Mouse (Mus musculus): ENCODE data around the gene Lsm2. TPM values are rescaled to one million over a fixed set of nuclear protein-coding genes. Genes with fewer than 3 reads are reported as not detected.
"Not testable (repeated sequence)": the region's sequence is repeated elsewhere in the genome, so short reads cannot be mapped to it uniquely, and the experiment has no call there.

Gene Lsm2
- total RNA-seq, 2 experiments from 2014 or later: 79.7 to 281 TPM

DNA sequence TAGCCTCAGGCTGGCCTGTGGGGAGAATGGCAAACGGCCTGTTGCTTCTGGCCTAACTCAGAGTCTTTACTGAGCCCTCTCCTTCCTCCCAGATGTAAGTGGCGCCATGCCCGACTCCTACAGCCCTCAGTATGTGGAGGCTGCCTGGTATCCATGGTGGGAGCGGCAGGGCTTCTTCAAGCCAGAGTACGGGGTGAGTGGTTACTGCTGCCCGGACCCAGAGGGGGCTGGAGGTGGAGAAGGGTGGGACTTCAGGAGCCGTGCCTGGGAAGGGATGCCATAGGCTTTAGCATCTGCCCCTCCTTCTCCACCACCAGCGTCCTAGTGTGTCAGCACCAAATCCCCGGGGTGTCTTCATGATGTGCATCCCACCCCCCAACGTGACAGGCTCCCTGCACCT is 23.5 kb downstream of the Lsm2 start:
- ATAC-seq (replicated peaks; ENCODE audit: low FRiP score, low TSS enrichment, poor library complexity, severe bottlenecking): no peak

- not testable (repeated sequence) for ATAC-seq (replicated peaks; ENCODE audit: low FRiP score, low TSS enrichment, poor library complexity, severe bottlenecking)
Observed at GRCm38 (mm10) chr17:35005902-35006301, 24.2 kb downstream of the Lsm2 start.

DNA sequence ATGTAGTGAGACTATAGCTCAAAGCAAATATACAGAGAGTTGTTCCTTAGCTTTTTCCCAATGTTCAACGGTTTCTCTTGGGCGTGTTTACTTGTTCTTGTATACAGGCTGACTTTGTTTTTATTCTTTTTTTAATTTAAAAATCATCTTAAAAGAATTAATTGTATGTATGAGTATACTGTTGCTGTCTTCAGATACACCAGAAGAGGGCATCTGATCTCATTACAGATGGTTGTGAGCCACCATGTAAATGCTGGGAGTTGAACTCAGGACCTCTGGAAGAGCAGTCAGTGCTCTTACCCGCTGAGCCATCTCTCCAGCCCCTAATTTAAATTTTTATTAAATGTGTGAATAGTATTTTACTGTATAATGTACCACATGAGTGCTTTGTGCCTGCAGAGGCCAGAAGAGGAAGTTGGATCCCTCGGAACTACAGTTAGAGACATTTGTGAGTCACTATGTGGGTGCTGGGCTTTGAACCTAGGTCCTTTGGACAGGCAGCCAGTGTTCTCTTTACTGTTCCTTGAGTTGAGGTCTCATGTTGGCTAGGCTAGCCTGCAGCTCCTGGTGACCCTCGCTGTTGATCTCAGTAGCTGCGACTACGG is 25.8 kb downstream of the Lsm2 start:
- no peak for ATAC-seq (replicated peaks; ENCODE audit: low FRiP score, low TSS enrichment, poor library complexity, severe bottlenecking)

GRCm38 (mm10) chr17:35009586-35009985 is 27.9 kb downstream of the Lsm2 start:
- ATAC-seq (replicated peaks; ENCODE audit: low FRiP score, low TSS enrichment, poor library complexity, severe bottlenecking): no peak

DNA sequence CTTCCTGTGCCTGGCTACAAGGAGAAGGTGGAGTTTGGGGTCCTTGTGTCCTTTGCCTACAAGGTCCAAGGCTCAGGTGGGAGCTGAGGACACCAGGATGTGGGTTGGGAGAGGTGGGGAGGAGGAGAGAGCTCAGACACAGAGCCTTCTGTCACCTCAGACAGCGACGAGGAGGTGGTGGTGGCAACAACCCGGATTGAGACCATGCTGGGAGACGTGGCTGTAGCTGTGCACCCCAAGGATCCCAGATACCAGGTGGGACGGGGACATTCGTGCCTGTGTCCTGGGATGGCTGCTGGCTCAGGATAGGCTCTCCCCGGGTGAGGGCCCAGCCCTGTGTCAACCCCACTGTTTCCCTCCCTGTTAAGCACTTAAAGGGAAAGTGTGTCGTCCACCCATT is 29.8 kb downstream of the Lsm2 start:
- ATAC-seq (replicated peaks; ENCODE audit: low FRiP score, low TSS enrichment, poor library complexity, severe bottlenecking): no peak

DNA sequence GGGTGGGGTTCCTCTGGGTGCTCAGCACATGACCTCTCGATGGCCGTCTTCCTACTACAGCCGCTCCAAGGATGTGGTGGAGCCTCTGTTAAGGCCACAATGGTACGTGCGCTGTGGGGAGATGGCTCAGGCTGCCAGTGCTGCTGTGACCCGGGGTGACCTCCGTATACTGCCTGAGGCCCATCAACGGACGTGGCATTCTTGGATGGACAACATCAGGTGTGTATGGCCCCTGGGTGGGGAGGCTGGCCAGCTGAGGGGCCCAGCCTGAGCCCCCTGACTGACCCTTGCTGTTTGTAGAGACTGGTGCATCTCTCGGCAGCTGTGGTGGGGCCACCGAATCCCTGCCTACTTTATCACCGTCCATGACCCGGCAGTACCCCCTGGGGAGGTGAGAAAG is 30.8 kb downstream of the Lsm2 start:
- no peak for ATAC-seq (replicated peaks; ENCODE audit: low FRiP score, low TSS enrichment, poor library complexity, severe bottlenecking)

GRCm38 (mm10) chr17:35013221-35013620 is 31.6 kb downstream of the Lsm2 start:
- ATAC-seq (replicated peaks; ENCODE audit: low FRiP score, low TSS enrichment, poor library complexity, severe bottlenecking): no peak

DNA sequence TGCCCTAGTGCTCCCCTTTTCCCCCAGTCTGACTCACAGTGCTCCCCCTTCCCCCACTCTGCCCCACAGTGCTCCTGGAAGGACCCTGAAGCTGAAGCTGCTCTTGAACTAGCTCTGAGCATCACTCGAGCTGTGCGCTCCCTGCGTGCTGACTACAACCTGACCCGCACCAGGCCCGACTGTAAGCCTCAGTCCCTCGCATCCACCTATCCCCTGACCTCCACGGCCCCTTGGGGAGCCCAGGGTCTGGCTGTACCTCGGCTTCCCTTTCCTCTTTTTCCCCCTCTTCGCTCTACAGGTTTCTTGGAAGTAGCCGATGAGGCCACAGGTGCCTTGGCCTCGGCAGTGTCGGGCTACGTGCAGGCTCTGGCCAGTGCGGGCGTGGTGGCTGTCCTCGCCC is 33.6 kb downstream of the Lsm2 start:
- ATAC-seq (replicated peaks; ENCODE audit: low FRiP score, low TSS enrichment, poor library complexity, severe bottlenecking): no peak

DNA sequence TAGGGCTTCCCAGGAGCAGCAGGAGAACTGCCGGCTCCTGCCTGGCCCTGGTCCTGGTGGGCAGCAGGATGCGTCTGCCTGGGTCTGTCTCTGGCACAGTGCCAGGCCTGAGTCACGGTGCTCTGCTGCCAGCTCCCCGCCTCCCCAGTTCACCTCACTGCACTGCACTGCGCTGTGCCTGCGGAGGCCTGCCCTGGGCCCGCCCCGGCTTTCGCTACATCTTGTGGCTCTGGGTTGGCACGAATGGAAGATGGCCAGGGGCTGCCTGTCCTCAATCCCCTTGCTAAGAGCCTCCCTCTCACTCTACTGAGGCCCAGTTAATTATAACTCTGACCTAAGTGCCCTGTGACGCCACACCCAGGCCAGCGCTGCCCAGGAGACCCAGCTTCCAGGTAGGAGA is 34.7 kb downstream of the Lsm2 start, which contains the start of gene Vwa7:
Vwa7 (plus strand) TSS at position 204 of the 400 bp plus-strand sequence.
- ATAC-seq (replicated peaks; ENCODE audit: low FRiP score, low TSS enrichment, poor library complexity, severe bottlenecking): peak; percentile 38

- no peak for ATAC-seq (replicated peaks; ENCODE audit: low FRiP score, low TSS enrichment, poor library complexity, severe bottlenecking)
Observed at GRCm38 (mm10) chr17:35016791-35017705, 35.4 kb downstream of the Lsm2 start.

DNA sequence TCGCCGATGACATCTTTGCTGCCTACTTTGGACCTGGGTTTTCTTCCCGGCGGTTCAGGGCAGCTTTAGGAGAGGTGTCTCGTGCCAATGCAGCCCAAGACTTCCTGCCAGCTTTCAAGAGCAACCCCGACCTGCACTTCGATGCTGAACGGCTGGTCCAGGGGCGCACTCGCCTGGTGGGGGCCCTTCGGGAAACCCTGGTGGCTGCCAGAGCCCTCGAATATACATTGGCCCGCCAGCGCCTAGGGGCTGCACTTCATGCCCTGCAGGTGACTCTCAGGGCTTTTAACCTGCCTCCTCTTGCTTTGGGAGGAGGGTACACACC is 36.0 kb downstream of the Lsm2 start:
- ATAC-seq (replicated peaks; ENCODE audit: low FRiP score, low TSS enrichment, poor library complexity, severe bottlenecking): no peak

DNA sequence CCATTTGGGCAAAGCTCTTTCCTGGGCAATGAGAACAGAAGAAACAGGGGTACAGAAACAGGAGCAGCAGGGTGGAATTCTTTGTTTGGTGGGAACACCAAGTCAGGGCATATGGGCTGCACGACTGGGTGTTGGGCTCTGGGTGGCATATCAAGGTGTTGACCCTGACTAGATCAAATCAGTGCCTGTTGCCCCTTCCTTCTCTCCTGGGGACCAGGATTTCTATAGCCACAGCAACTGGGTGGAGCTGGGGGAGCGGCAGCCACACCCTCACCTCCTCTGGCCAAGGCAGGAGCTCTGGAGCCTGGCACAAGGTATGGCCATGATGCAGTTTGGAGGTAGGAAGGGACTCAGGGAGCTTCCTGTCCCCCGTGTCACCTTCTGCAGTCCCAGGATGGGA is 36.5 kb downstream of the Lsm2 start:
- ATAC-seq (replicated peaks; ENCODE audit: low FRiP score, low TSS enrichment, poor library complexity, severe bottlenecking): no peak

DNA sequence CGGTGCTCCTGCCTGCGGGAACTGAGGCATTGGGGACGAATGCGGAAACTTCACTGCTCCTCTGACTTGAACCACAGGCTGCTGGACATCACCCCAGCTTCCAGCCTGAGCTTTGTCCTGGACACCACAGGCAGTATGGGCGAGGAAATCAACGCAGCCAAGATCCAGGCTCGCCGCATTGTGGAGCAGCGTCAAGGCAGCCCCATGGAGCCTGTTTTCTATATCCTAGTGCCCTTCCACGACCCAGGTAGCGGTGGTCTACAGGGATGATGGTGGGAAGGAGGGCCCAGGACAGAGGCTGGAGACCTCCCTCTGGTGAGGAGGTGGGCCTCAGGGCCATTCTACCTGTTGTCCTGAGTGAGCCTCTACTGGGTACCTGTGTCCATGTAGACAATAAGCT is 38.2 kb downstream of the Lsm2 start:
- ATAC-seq (replicated peaks; ENCODE audit: low FRiP score, low TSS enrichment, poor library complexity, severe bottlenecking): no peak

DNA sequence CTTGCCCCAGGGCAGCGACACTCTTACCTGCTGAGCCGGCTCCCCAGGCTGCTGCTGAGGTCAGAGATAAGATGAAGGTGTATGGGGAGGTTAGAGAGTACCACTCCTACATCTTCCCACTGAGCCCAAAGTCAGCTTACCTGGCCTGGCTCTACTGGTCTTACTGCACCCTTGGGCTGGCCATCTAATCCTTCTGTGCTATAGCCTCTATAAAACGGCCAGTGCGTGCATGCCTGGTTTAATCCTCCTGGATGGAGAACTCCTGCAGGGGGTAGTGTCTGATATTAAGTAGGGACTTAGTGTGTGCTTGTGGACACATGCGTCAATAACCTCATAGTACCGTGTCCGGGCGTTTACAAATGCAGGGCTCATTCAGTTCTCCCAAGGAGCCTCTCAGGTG is 38.9 kb downstream of the Lsm2 start:
- no peak for ATAC-seq (replicated peaks; ENCODE audit: low FRiP score, low TSS enrichment, poor library complexity, severe bottlenecking)

GRCm38 (mm10) chr17:35021163-35021808 is 39.6 kb downstream of the Lsm2 start:
- ATAC-seq (replicated peaks; ENCODE audit: low FRiP score, low TSS enrichment, poor library complexity, severe bottlenecking): peak; percentile 41

GRCm38 (mm10) chr17:35021842-35022477 is 40.3 kb downstream of the Lsm2 start:
- ATAC-seq (replicated peaks; ENCODE audit: low FRiP score, low TSS enrichment, poor library complexity, severe bottlenecking): peak; percentile 76

- ATAC-seq (replicated peaks; ENCODE audit: low FRiP score, low TSS enrichment, poor library complexity, severe bottlenecking): no peak
Observed at GRCm38 (mm10) chr17:35022541-35023060, 40.9 kb downstream of the Lsm2 start.

DNA sequence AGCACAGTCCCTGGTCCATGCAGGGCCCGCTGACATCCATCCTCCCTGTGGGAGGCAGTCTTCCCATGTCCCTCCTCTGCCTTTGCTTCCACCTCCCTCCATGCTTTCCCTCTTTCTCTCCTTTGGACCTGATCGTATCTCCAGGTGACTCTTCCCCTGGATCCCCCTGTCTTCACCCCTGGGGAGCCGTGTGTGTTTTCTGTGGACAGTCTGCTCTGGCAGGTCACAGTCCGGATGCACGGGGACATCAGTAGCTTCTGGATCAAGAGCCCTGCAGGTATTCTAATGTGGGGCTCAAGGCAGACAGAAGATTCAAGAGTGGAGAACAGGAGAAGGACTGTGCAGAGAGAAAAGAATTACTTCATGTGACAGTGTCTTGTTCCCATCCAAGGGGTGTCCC is 41.6 kb downstream of the Lsm2 start:
- ATAC-seq (replicated peaks; ENCODE audit: low FRiP score, low TSS enrichment, poor library complexity, severe bottlenecking): no peak

- ATAC-seq (replicated peaks; ENCODE audit: low FRiP score, low TSS enrichment, poor library complexity, severe bottlenecking): no peak
Observed at GRCm38 (mm10) chr17:35023756-35024155, 42.1 kb downstream of the Lsm2 start.

DNA sequence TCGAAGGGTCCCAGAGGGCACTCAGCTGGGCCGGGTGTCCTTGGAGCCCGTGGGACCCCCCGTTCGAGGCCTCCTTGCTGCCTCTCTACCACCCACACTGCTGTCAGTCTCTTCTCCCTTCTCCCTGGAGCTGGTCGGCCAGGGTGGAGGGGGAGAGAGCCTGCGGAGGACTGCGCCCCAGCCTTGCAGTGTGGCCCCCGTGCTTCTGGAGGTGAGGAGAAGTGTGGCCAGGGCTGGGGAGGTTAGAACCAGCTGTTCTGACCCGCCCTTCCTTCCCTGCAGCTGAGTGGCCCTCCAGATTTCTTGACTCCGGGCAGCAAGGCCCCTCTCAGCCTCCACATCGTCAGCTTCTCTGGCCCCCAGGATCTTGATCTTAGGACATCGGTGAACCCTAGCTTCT is 42.6 kb downstream of the Lsm2 start:
- no peak for ATAC-seq (replicated peaks; ENCODE audit: low FRiP score, low TSS enrichment, poor library complexity, severe bottlenecking)

Measured in megakaryocyte-erythroid progenitor cell, adult 5-6 weeks (primary cell).